Mouse (Mus musculus): ENCODE measurements around the gene Cpt1b. TPM values are rescaled to one million over a fixed set of nuclear protein-coding genes. Genes with fewer than 3 reads are reported as not detected.

The Cpt1b gene
- total RNA-seq, 2 experiments from 2014 or later = 700 to 720 TPM

Other genes with a start within 250 kb of the Cpt1b start
- gene Plxnb2, start 245.1 kb downstream of the Cpt1b start, total RNA-seq (2021) = 100 to 1,000 TPM; 115 to 145 TPM
- 1 to 10 TPM; 8.6 TPM for gene Dennd6b, start 229.4 kb downstream of the Cpt1b start, total RNA-seq (2021)
- gene Ppp6r2, start 214.3 kb downstream of the Cpt1b start, total RNA-seq (2021) = 10 to 100 TPM; 59.5 to 60.6 TPM
- gene Sbf1, start 110.6 kb downstream of the Cpt1b start, total RNA-seq (2021) = 10 to 100 TPM; 71.2 to 77.1 TPM
- gene Adm2, start 103.1 kb downstream of the Cpt1b start, total RNA-seq (2021) = not detected
- gene Miox, start 91.5 kb downstream of the Cpt1b start, total RNA-seq (2021) = not detected
- gene Lmf2, start 70.2 kb downstream of the Cpt1b start, total RNA-seq (2021) = 10 to 100 TPM; 44.2 to 48.9 TPM
- gene Ncaph2, start 70.1 kb downstream of the Cpt1b start, total RNA-seq (2021) = 10 to 100 TPM; 79.2 to 80.9 TPM
- gene Sco2, start 52.0 kb downstream of the Cpt1b start, total RNA-seq (2021) = 10 to 100 TPM; 20.5 to 22.0 TPM
- under 1 TPM; 0.31 to 0.64 TPM for gene Tymp, start 48.8 kb downstream of the Cpt1b start, total RNA-seq (2021)
- 1 to 10 TPM; 1.3 to 1.5 TPM for gene Odf3b, start 46.6 kb downstream of the Cpt1b start, total RNA-seq (2021)
- gene Klhdc7b, start 40.9 kb downstream of the Cpt1b start, total RNA-seq (2021) = not detected
- not detected for gene Syce3, start 15.4 kb downstream of the Cpt1b start, total RNA-seq (2021)
- gene C730034F03Rik, start 3.7 kb upstream of the Cpt1b start, total RNA-seq (2021) = 1 to 10 TPM; 1.9 to 2.4 TPM
- gene Gm44502, start 3.8 kb upstream of the Cpt1b start, total RNA-seq (2021) = 10 to 100 TPM; 14.6 to 15.4 TPM
- 10 to 100 TPM; 71.8 to 73.9 TPM for gene Chkb, start 4.0 kb upstream of the Cpt1b start, total RNA-seq (2021)
- gene Mapk8ip2, start 28.1 kb upstream of the Cpt1b start, total RNA-seq (2021) = under 1 TPM; 0.05 to 0.12 TPM
- gene Arsa, start 51.6 kb upstream of the Cpt1b start, total RNA-seq (2021) = 10 to 100 TPM; 18.1 to 18.4 TPM
- gene Shank3, start 73.8 kb upstream of the Cpt1b start, total RNA-seq (2021) = 10 to 100 TPM; 82.6 to 86.1 TPM
- 1 to 10 TPM in 1 of 2 experiments, under 1 TPM in 1; 0.55 to 1.5 TPM for gene Acr, start 142.5 kb upstream of the Cpt1b start, total RNA-seq (2021)
- gene Rabl2, start 166.1 kb upstream of the Cpt1b start, total RNA-seq (2021) = 1 to 10 TPM; 8.0 to 9.1 TPM

Measured in heart, postnatal 10 days (tissue).